Mouse (Mus musculus) liver, postnatal 0 days (tissue): Measurements from ENCODE around the gene Wwp2.

ENCODE experiments used
- CTCF ChIP-seq: sonication (generic); IDR thresholded peaks from 2 replicates; pipeline ENCODE4 v1.5.1; 2016; ENCODE audit warnings: antibody characterized with exemption, low read depth
- EP300 ChIP-seq: IDR thresholded peaks from 2 replicates; pipeline ENCODE4 v1.6.1; 2016; ENCODE audit warnings: antibody characterized with exemption, low read depth, mild to moderate bottlenecking

GRCm38 (mm10) chr8:107510204-107510603, 74.0 kb downstream of the Wwp2 start:
- no peak for TF ChIP-seq CTCF
- TF ChIP-seq EP300 = no peak
